Mouse (Mus musculus): ENCODE results near the gene Tprn. TPM values are rescaled to one million over a fixed set of nuclear protein-coding genes. Genes with fewer than 3 reads are reported as not detected.

Tprn gene
- polyA plus RNA-seq, 1 experiment from 2014 or later = 6.6 TPM

Other genes starting within 250 kb of the Tprn start
- 96.1 and 123 TPM in 2 replicates for gene Nsmf, start 208.3 kb upstream of the Tprn start, polyA plus RNA-seq (2014; fragmentation: Nextera tagmentation; extraction: Ambion mirVana)
- gene Entpd8, start 182.3 kb upstream of the Tprn start, polyA plus RNA-seq (2014; fragmentation: Nextera tagmentation; extraction: Ambion mirVana) = not detected in 2 replicates
- not detected in 2 replicates for gene Noxa1, start 167.5 kb upstream of the Tprn start, polyA plus RNA-seq (2014; fragmentation: Nextera tagmentation; extraction: Ambion mirVana)
- gene Nrarp, start 81.9 kb upstream of the Tprn start, polyA plus RNA-seq (2014; fragmentation: Nextera tagmentation; extraction: Ambion mirVana) = 18.6 and 22.1 TPM in 2 replicates
- 0.97 and 1.9 TPM in 2 replicates for gene Tor4a, start 65.7 kb upstream of the Tprn start, polyA plus RNA-seq (2014; fragmentation: Nextera tagmentation; extraction: Ambion mirVana)
- gene Nelfb, start 51.1 kb upstream of the Tprn start, polyA plus RNA-seq (2014; fragmentation: Nextera tagmentation; extraction: Ambion mirVana) = 68.8 and 73.5 TPM in 2 replicates
- not detected in 2 replicates for gene Stpg3, start 48.0 kb upstream of the Tprn start, polyA plus RNA-seq (2014; fragmentation: Nextera tagmentation; extraction: Ambion mirVana)
- gene Fam166a, start 43.9 kb upstream of the Tprn start, polyA plus RNA-seq (2014; fragmentation: Nextera tagmentation; extraction: Ambion mirVana) = 1.1 TPM in 1 of 2 replicates, not detected in the other
- gene Tubb4b, start 37.9 kb upstream of the Tprn start, polyA plus RNA-seq (2014; fragmentation: Nextera tagmentation; extraction: Ambion mirVana) = 392 and 409 TPM in 2 replicates
- gene Slc34a3, start 28.3 kb upstream of the Tprn start, polyA plus RNA-seq (2014; fragmentation: Nextera tagmentation; extraction: Ambion mirVana) = 0.10 TPM in 1 of 2 replicates, not detected in the other
- gene Rnf224, start 25.8 kb upstream of the Tprn start, polyA plus RNA-seq (2014; fragmentation: Nextera tagmentation; extraction: Ambion mirVana) = not detected in 2 replicates
- gene Rnf208, start 20.4 kb upstream of the Tprn start, polyA plus RNA-seq (2014; fragmentation: Nextera tagmentation; extraction: Ambion mirVana) = 67.4 and 98.5 TPM in 2 replicates
- gene Cysrt1, start 20.2 kb upstream of the Tprn start, polyA plus RNA-seq (2014; fragmentation: Nextera tagmentation; extraction: Ambion mirVana) = not detected in 2 replicates
- 4.7 and 6.0 TPM in 2 replicates for gene AL732309.1, start 15.8 kb upstream of the Tprn start, polyA plus RNA-seq (2014; fragmentation: Nextera tagmentation; extraction: Ambion mirVana)
- 14.7 and 17.4 TPM in 2 replicates for gene Tmem203, start 7.2 kb upstream of the Tprn start, polyA plus RNA-seq (2014; fragmentation: Nextera tagmentation; extraction: Ambion mirVana)
- gene Ssna1, start 9.8 kb downstream of the Tprn start, polyA plus RNA-seq (2014; fragmentation: Nextera tagmentation; extraction: Ambion mirVana) = 258 and 281 TPM in 2 replicates
- gene Anapc2, start 9.9 kb downstream of the Tprn start, polyA plus RNA-seq (2014; fragmentation: Nextera tagmentation; extraction: Ambion mirVana) = 105 and 123 TPM in 2 replicates
- not detected in 2 replicates for gene Tmem210, start 25.5 kb downstream of the Tprn start, polyA plus RNA-seq (2014; fragmentation: Nextera tagmentation; extraction: Ambion mirVana)
- gene Lrrc26, start 27.3 kb downstream of the Tprn start, polyA plus RNA-seq (2014; fragmentation: Nextera tagmentation; extraction: Ambion mirVana) = 0.25 TPM in 1 of 2 replicates, not detected in the other
- gene Grin1, start 56.6 kb downstream of the Tprn start, polyA plus RNA-seq (2014; fragmentation: Nextera tagmentation; extraction: Ambion mirVana) = 17.0 and 21.1 TPM in 2 replicates
- 69.5 and 87.7 TPM in 2 replicates for gene Man1b1, start 69.7 kb downstream of the Tprn start, polyA plus RNA-seq (2014; fragmentation: Nextera tagmentation; extraction: Ambion mirVana)
- gene Dpp7, start 93.7 kb downstream of the Tprn start, polyA plus RNA-seq (2014; fragmentation: Nextera tagmentation; extraction: Ambion mirVana) = 21.3 and 21.4 TPM in 2 replicates
- gene Uap1l1, start 103.1 kb downstream of the Tprn start, polyA plus RNA-seq (2014; fragmentation: Nextera tagmentation; extraction: Ambion mirVana) = 5.8 and 7.8 TPM in 2 replicates
- 27.8 and 28.9 TPM in 2 replicates for gene Sapcd2, start 109.7 kb downstream of the Tprn start, polyA plus RNA-seq (2014; fragmentation: Nextera tagmentation; extraction: Ambion mirVana)
- gene Entpd2, start 133.3 kb downstream of the Tprn start, polyA plus RNA-seq (2014; fragmentation: Nextera tagmentation; extraction: Ambion mirVana) = 1.9 and 2.5 TPM in 2 replicates
- 263 and 331 TPM in 2 replicates for gene Npdc1, start 136.7 kb downstream of the Tprn start, polyA plus RNA-seq (2014; fragmentation: Nextera tagmentation; extraction: Ambion mirVana)
- 0.21 TPM in 1 of 2 replicates, not detected in the other for gene Fut7, start 160.6 kb downstream of the Tprn start, polyA plus RNA-seq (2014; fragmentation: Nextera tagmentation; extraction: Ambion mirVana)
- gene Abca2, start 166.1 kb downstream of the Tprn start, polyA plus RNA-seq (2014; fragmentation: Nextera tagmentation; extraction: Ambion mirVana) = 6.7 and 11.9 TPM in 2 replicates
- 1.1 and 2.2 TPM in 2 replicates for gene Clic3, start 194.2 kb downstream of the Tprn start, polyA plus RNA-seq (2014; fragmentation: Nextera tagmentation; extraction: Ambion mirVana)
- gene Paxx, start 198.5 kb downstream of the Tprn start, polyA plus RNA-seq (2014; fragmentation: Nextera tagmentation; extraction: Ambion mirVana) = 93.2 and 101 TPM in 2 replicates
- gene Ptgds, start 207.4 kb downstream of the Tprn start, polyA plus RNA-seq (2014; fragmentation: Nextera tagmentation; extraction: Ambion mirVana) = 170 and 301 TPM in 2 replicates
- gene Lcn12, start 231.3 kb downstream of the Tprn start, polyA plus RNA-seq (2014; fragmentation: Nextera tagmentation; extraction: Ambion mirVana) = not detected in 2 replicates
- 77.9 and 102 TPM in 2 replicates for gene Fbxw5, start 238.1 kb downstream of the Tprn start, polyA plus RNA-seq (2014; fragmentation: Nextera tagmentation; extraction: Ambion mirVana)
- 4.0 and 4.1 TPM in 2 replicates for gene C8g, start 239.1 kb downstream of the Tprn start, polyA plus RNA-seq (2014; fragmentation: Nextera tagmentation; extraction: Ambion mirVana)